Mouse (Mus musculus): ENCODE results near the gene Cnksr3.

The Cnksr3 gene

GRCm38 (mm10) chr10:7196668-7197400, 15.2 kb downstream of the Cnksr3 start:
- DNase-seq (ENCODE audit: low spot score in 2 of 2), result no peak

GRCm38 (mm10) chr10:7195927-7196326, 16.1 kb downstream of the Cnksr3 start:
- DNase-seq (ENCODE audit: low spot score in 2 of 2), result no peak

GRCm38 (mm10) chr10:7191721-7192413, 20.2 kb downstream of the Cnksr3 start:
- DNase-seq (ENCODE audit: low spot score in 2 of 2), result no peak

- no peak for DNase-seq (ENCODE audit: low spot score in 2 of 2)
Measured at GRCm38 (mm10) chr10:7189194-7189593, 22.8 kb downstream of the Cnksr3 start.

- DNase-seq (ENCODE audit: low spot score in 2 of 2), result no peak
Measured at GRCm38 (mm10) chr10:7187881-7188280, 24.2 kb downstream of the Cnksr3 start.

GRCm38 (mm10) chr10:7186992-7187391, 25.0 kb downstream of the Cnksr3 start:
- DNase-seq (ENCODE audit: low spot score in 2 of 2), result no peak

GRCm38 (mm10) chr10:7186018-7186417, 26.0 kb downstream of the Cnksr3 start:
- DNase-seq (ENCODE audit: low spot score in 2 of 2), result no peak

GRCm38 (mm10) chr10:7183171-7183631, 28.8 kb downstream of the Cnksr3 start:
- no peak for DNase-seq (ENCODE audit: low spot score in 2 of 2)

- no peak for DNase-seq (ENCODE audit: low spot score in 2 of 2)
Measured at GRCm38 (mm10) chr10:7182555-7183170, 29.4 kb downstream of the Cnksr3 start.

GRCm38 (mm10) chr10:7180296-7180695, 31.7 kb downstream of the Cnksr3 start:
- DNase-seq (ENCODE audit: low spot score in 2 of 2), result no peak

GRCm38 (mm10) chr10:7178571-7178970, 33.5 kb downstream of the Cnksr3 start:
- DNase-seq (ENCODE audit: low spot score in 2 of 2), result peak in 1 of 2 experiments; percentile 9

GRCm38 (mm10) chr10:7176205-7176910, 35.7 kb downstream of the Cnksr3 start:
- DNase-seq (ENCODE audit: low spot score in 2 of 2), result no peak

GRCm38 (mm10) chr10:7174480-7174879, 37.6 kb downstream of the Cnksr3 start:
- no peak for DNase-seq (ENCODE audit: low spot score in 2 of 2)

GRCm38 (mm10) chr10:7173098-7173497, 38.9 kb downstream of the Cnksr3 start:
- no peak for DNase-seq (ENCODE audit: low spot score in 2 of 2)

- DNase-seq (ENCODE audit: low spot score in 2 of 2), result no peak
Measured at GRCm38 (mm10) chr10:7170434-7170833, 41.6 kb downstream of the Cnksr3 start.

GRCm38 (mm10) chr10:7163031-7163430, 49.0 kb downstream of the Cnksr3 start:
- no peak for DNase-seq (ENCODE audit: low spot score in 2 of 2)

- DNase-seq (ENCODE audit: low spot score in 2 of 2), result no peak
Measured at GRCm38 (mm10) chr10:7159061-7159511, 53.0 kb downstream of the Cnksr3 start.

- no peak for DNase-seq (ENCODE audit: low spot score in 2 of 2)
Measured at GRCm38 (mm10) chr10:7158285-7159060, 53.6 kb downstream of the Cnksr3 start.

- DNase-seq (ENCODE audit: low spot score in 2 of 2), result no peak
Measured at GRCm38 (mm10) chr10:7154877-7155276, 57.2 kb downstream of the Cnksr3 start.

- DNase-seq (ENCODE audit: low spot score in 2 of 2), result peak in 1 of 2 experiments; percentile 3
Measured at GRCm38 (mm10) chr10:7152926-7153325, 59.1 kb downstream of the Cnksr3 start.
